Mouse (Mus musculus) E14TG2a.4 (cell line): ENCODE data around the gene Mrps14.

Experiments used
- CTCF ChIP-seq: conservative IDR thresholded peaks from 2 replicates; pipeline ENCODE4 v1.5.1; 2014; ENCODE audit warnings: low read length
- POU5F1 ChIP-seq: IDR thresholded peaks from 2 replicates; pipeline ENCODE4 v1.6.1; 2014; ENCODE audit warnings: low read length, borderline replicate concordance

GRCm38 (mm10) chr1:160249786-160250185 lies 54.8 kb downstream of the Mrps14 start:
- no peak for TF ChIP-seq CTCF
- no peak for TF ChIP-seq POU5F1
